8 mouse cellular contexts compared by ENCODE assay signal in genomic region chr3:96547389-96547960, GRCm38 (mm10). TPM values are rescaled to one million over a fixed set of nuclear protein-coding genes. Genes with fewer than 3 reads are reported as not detected.
DNase-seq lines count a peak whose midpoint lies in the region; ATAC-seq and TF ChIP-seq lines count a peak whose summit lies in the region.

No protein-coding gene starts in this region.

- H3K36me3 ChIP-seq in heart, adult 2 months (ENCODE audit: control insufficient read depth, insufficient read depth, low read length) = peaks cover 3% of the 10 kb centered on the region
- H3K36me3 ChIP-seq in limb, embryonic 14.5 days (ENCODE audit: control insufficient read depth, insufficient read depth, low read length) = no peaks in the 10 kb centered on the region
- no peaks in the 10 kb centered on the region for H3K36me3 ChIP-seq in midbrain, embryonic 16.5 days (ENCODE audit: control insufficient read depth, insufficient read depth, low read length)
- H3K36me3 ChIP-seq in splenic B cell, adult 2 months (ENCODE audit: control insufficient read depth, insufficient read depth, low read length, poor library complexity, severe bottlenecking) = no peaks in the 10 kb centered on the region

- intact Hi-C loops in heart, adult 2 months (cut with DNase I) = loop anchor here (1.0 to 5.0 kb wide), 3 partner anchors 33 to 160 kb away; partner anchors contain the start of gene Nudt17

- peak; percentile 97 for TF ChIP-seq CTCF in heart, adult 2 months (IDR thresholded peaks at IDR 0.05)

- H3K27ac ChIP-seq in heart, adult 2 months = no peak overlapping the region
- H3K27ac ChIP-seq in limb, embryonic 14.5 days (replicated peaks; ENCODE audit: low read depth, low read length) = no peak overlapping the region
- H3K27ac ChIP-seq in midbrain, embryonic 16.5 days (ENCODE audit: low read length) = no peak overlapping the region

- peak; percentile 76 for DNase-seq in 416B (ENCODE audit: low read depth)
- peak; percentile 78 to 84 for DNase-seq in adrenal gland, adult 18-20 months (ENCODE audit: low spot score in 2 of 2)
- peak; percentile 72 for DNase-seq in embryo, embryonic 9.5 days (ENCODE audit: extremely low spot score)
- DNase-seq in heart, adult 2 months = peak; percentile 74 to 87
- DNase-seq in kidney, adult 9 months = peak; percentile 78
- peak; percentile 60 for DNase-seq in limb, embryonic 14.5 days (ENCODE audit: low spot score)
- peak; percentile 85 for DNase-seq in splenic B cell, adult 2 months (ENCODE audit: low read depth, low spot score)

- H3K4me2 ChIP-seq in limb, embryonic 14.5 days (replicated peaks; ENCODE audit: low read depth, low read length, severe bottlenecking) = no peak overlapping the region; the same call in 1 of the 2 replicates
- H3K4me2 ChIP-seq in midbrain, embryonic 16.5 days (ENCODE audit: low read length) = peak overlapping the region; percentile 10; the same call in 1 of the 2 replicates

- H3K9ac ChIP-seq in heart, adult 2 months (ENCODE audit: low read depth, low read length) = no peak overlapping the region; the same call in 1 of the 2 replicates
- no peak overlapping the region for H3K9ac ChIP-seq in limb, embryonic 14.5 days (ENCODE audit: low read depth, low read length, severe bottlenecking)
- no peak overlapping the region for H3K9ac ChIP-seq in midbrain, embryonic 16.5 days (ENCODE audit: low read depth, low read length)

- H3K9me3 ChIP-seq in limb, embryonic 14.5 days (ENCODE audit: control insufficient read depth, low read length) = no peaks in the 10 kb centered on the region
- no peaks in the 10 kb centered on the region for H3K9me3 ChIP-seq in midbrain, embryonic 16.5 days (replicated peaks; ENCODE audit: control insufficient read depth, low read length, poor library complexity, severe bottlenecking)

- H3K79me2 ChIP-seq in heart, adult 2 months (replicated peaks; ENCODE audit: control insufficient read depth, insufficient read depth, low read length) = no peaks in the 10 kb centered on the region

- H3K27me3 ChIP-seq in heart, adult 2 months (ENCODE audit: control insufficient read depth, insufficient read depth, low read length) = no peaks in the 10 kb centered on the region
- no peaks in the 10 kb centered on the region for H3K27me3 ChIP-seq in limb, embryonic 14.5 days (ENCODE audit: control insufficient read depth, insufficient read depth, low read length)
- no peaks in the 10 kb centered on the region for H3K27me3 ChIP-seq in midbrain, embryonic 16.5 days (ENCODE audit: control insufficient read depth, insufficient read depth, low read depth, low read length)
- H3K27me3 ChIP-seq in splenic B cell, adult 2 months (ENCODE audit: control insufficient read depth, insufficient read depth, low read length, poor library complexity, severe bottlenecking) = no peaks in the 10 kb centered on the region; the same call in 1 of the 2 replicates

- peak; percentile 77; the same call in 1 of the 2 replicates for ATAC-seq in limb, embryonic 14.5 days (ENCODE audit: low FRiP score, low read depth)
- peak; percentile 75; the same call in 1 of the 2 replicates for ATAC-seq in midbrain, embryonic 16.5 days

- peak; percentile 94; the same call in 1 of the 2 replicates for TF ChIP-seq EP300 in heart, adult 2 months (IDR thresholded peaks at IDR 0.05; ENCODE audit: insufficient read depth, low read depth, low read length)

- TF ChIP-seq POLR2A in heart, adult 2 months (IDR thresholded peaks at IDR 0.05; ENCODE audit: insufficient read depth, low read depth, low read length) = no peak
- no peak for TF ChIP-seq POLR2A in limb, embryonic 14.5 days (IDR thresholded peaks at IDR 0.05; ENCODE audit: borderline replicate concordance, extremely low read depth, insufficient read depth, insufficient read length)

- WGBS in heart, adult 2 months = 11% methylated on average over 14 of the region's 14 CpGs
- WGBS in limb, embryonic 14.5 days = 7% methylated on average over 14 of the region's 14 CpGs
- WGBS in midbrain, embryonic 16.5 days = 6% methylated on average over 14 of the region's 14 CpGs

- H3K4me1 ChIP-seq in heart, adult 2 months (ENCODE audit: control insufficient read depth, insufficient read depth, low read length) = peaks cover 9% of the 10 kb centered on the region; the same call in 1 of the 2 replicates
- H3K4me1 ChIP-seq in limb, embryonic 14.5 days (ENCODE audit: control insufficient read depth, insufficient read depth, low read length) = no peaks in the 10 kb centered on the region
- H3K4me1 ChIP-seq in midbrain, embryonic 16.5 days (ENCODE audit: control insufficient read depth, insufficient read depth, low read length) = no peaks in the 10 kb centered on the region

- H3K4me3 ChIP-seq in heart, adult 2 months = no peak overlapping the region
- H3K4me3 ChIP-seq in limb, embryonic 14.5 days (replicated peaks; ENCODE audit: low read length) = no peak overlapping the region
- no peak overlapping the region for H3K4me3 ChIP-seq in midbrain, embryonic 16.5 days (ENCODE audit: low read depth, low read length)

RNA-seq across cellular contexts. Expression of gene Txnip, which starts 10.3 kb away (rescaled TPM):
- 100 to 1,000 TPM; 539 to 784 TPM for total RNA-seq in adrenal gland, adult 18-20 months (2021)
- 100 to 1,000 TPM; 276 to 338 TPM for total RNA-seq in heart, adult 2 months (2021)
- 515 and 744 TPM in 2 replicates for polyA plus RNA-seq in heart, adult 2 months (2012; rRNA removed)
- polyA plus RNA-seq in limb, embryonic 14.5 days (2012; rRNA removed) = 211 and 272 TPM in 2 replicates
- polyA plus RNA-seq in limb, embryonic 14.5 days (2014; fragmentation: Nextera tagmentation; extraction: Ambion mirVana) = 167 and 172 TPM in 2 replicates
- polyA plus RNA-seq in midbrain, embryonic 16.5 days (2015; fragmentation: Nextera tagmentation; extraction: Ambion mirVana) = 41.5 and 43.5 TPM in 2 replicates

RNA-seq across cellular contexts. Expression of gene Hfe2, which starts 22.5 kb away (rescaled TPM):
- total RNA-seq in adrenal gland, adult 18-20 months (2021) = under 1 TPM in 1 of 2 experiments, not detected in 1; 0.42 TPM
- 100 to 1,000 TPM; 289 to 295 TPM for total RNA-seq in heart, adult 2 months (2021)
- polyA plus RNA-seq in heart, adult 2 months (2012; rRNA removed) = 199 and 261 TPM in 2 replicates
- polyA plus RNA-seq in limb, embryonic 14.5 days (2012; rRNA removed) = 21.4 and 26.7 TPM in 2 replicates
- 14.6 and 20.5 TPM in 2 replicates for polyA plus RNA-seq in limb, embryonic 14.5 days (2014; fragmentation: Nextera tagmentation; extraction: Ambion mirVana)
- 1.8 and 2.4 TPM in 2 replicates for polyA plus RNA-seq in midbrain, embryonic 16.5 days (2015; fragmentation: Nextera tagmentation; extraction: Ambion mirVana)

RNA-seq across cellular contexts. Expression of gene Gm16253, which starts 29.3 kb away (rescaled TPM):
- total RNA-seq in adrenal gland, adult 18-20 months (2021) = not detected
- total RNA-seq in heart, adult 2 months (2021) = 1 to 10 TPM; 1.8 to 2.8 TPM
- polyA plus RNA-seq in heart, adult 2 months (2012; rRNA removed) = not detected in 2 replicates
- 0.19 TPM in 1 of 2 replicates, not detected in the other for polyA plus RNA-seq in limb, embryonic 14.5 days (2012; rRNA removed)
- 0.37 and 1.3 TPM in 2 replicates for polyA plus RNA-seq in limb, embryonic 14.5 days (2014; fragmentation: Nextera tagmentation; extraction: Ambion mirVana)
- 1.6 and 1.8 TPM in 2 replicates for polyA plus RNA-seq in midbrain, embryonic 16.5 days (2015; fragmentation: Nextera tagmentation; extraction: Ambion mirVana)

RNA-seq across cellular contexts. Expression of gene Polr3gl, which starts 46.5 kb away (rescaled TPM):
- total RNA-seq in adrenal gland, adult 18-20 months (2021) = 10 to 100 TPM; 35.5 to 38.8 TPM
- total RNA-seq in heart, adult 2 months (2021) = 10 to 100 TPM; 24.3 to 35.0 TPM
- 20.1 and 21.9 TPM in 2 replicates for polyA plus RNA-seq in heart, adult 2 months (2012; rRNA removed)
- polyA plus RNA-seq in limb, embryonic 14.5 days (2012; rRNA removed) = 36.5 and 51.7 TPM in 2 replicates
- polyA plus RNA-seq in limb, embryonic 14.5 days (2014; fragmentation: Nextera tagmentation; extraction: Ambion mirVana) = 11.9 and 15.3 TPM in 2 replicates
- 36.7 and 38.8 TPM in 2 replicates for polyA plus RNA-seq in midbrain, embryonic 16.5 days (2015; fragmentation: Nextera tagmentation; extraction: Ambion mirVana)

RNA-seq across cellular contexts. Expression of gene Ankrd34a, which starts 49.0 kb away (rescaled TPM):
- under 1 TPM; 0.76 to 0.77 TPM for total RNA-seq in adrenal gland, adult 18-20 months (2021)
- total RNA-seq in heart, adult 2 months (2021) = 1 to 10 TPM; 1.3 to 2.4 TPM
- 2.1 and 3.1 TPM in 2 replicates for polyA plus RNA-seq in heart, adult 2 months (2012; rRNA removed)
- 1.8 and 2.7 TPM in 2 replicates for polyA plus RNA-seq in limb, embryonic 14.5 days (2012; rRNA removed)
- 2.7 TPM in 2 replicates for polyA plus RNA-seq in limb, embryonic 14.5 days (2014; fragmentation: Nextera tagmentation; extraction: Ambion mirVana)
- 16.4 and 20.6 TPM in 2 replicates for polyA plus RNA-seq in midbrain, embryonic 16.5 days (2015; fragmentation: Nextera tagmentation; extraction: Ambion mirVana)
